Mouse (Mus musculus) kidney, embryonic 14.5 days (tissue): Measurements from ENCODE around the gene Homer2. TPM values are rescaled to one million over a fixed set of nuclear protein-coding genes. Genes with fewer than 3 reads are reported as not detected.

Experiments
- ATAC-seq: fragments of 200-750 bp; cut with Nextera tagmentation; 2 replicates; pipeline ENCODE4 v1.8.0; 2017; ENCODE audit warnings: moderate number of reproducible peaks, mild to moderate bottlenecking, moderate TSS enrichment, moderate library complexity; ENCODE audit not compliant: low FRiP score, low TSS enrichment
- H3K27ac ChIP-seq: fragments of 300-500 bp; sonication (generic); 2 replicates; pipeline ENCODE4 v1.5.1; 2014; ENCODE audit warnings: low read depth, mild to moderate bottlenecking, low read length, moderate library complexity, mixed read lengths
- H3K27me3 ChIP-seq: fragments of 300-500 bp; sonication (generic); 2 replicates; pipeline ENCODE4 v1.6.1; 2014; ENCODE audit warnings: mild to moderate bottlenecking, low read length; ENCODE audit not compliant: control insufficient read depth, insufficient read depth
- H3K36me3 ChIP-seq: fragments of 300-500 bp; sonication (generic); 2 replicates; pipeline ENCODE4 v1.6.1; 2014; ENCODE audit warnings: low read length, mixed read lengths; ENCODE audit not compliant: control insufficient read depth, insufficient read depth
- H3K4me1 ChIP-seq: fragments of 300-500 bp; sonication (generic); 2 replicates; pipeline ENCODE4 v1.6.1; 2014; ENCODE audit warnings: low read length, mixed read lengths; ENCODE audit not compliant: control insufficient read depth, insufficient read depth
- H3K4me2 ChIP-seq: fragments of 300-500 bp; sonication (generic); replicated peaks from 2 replicates; pipeline ENCODE4 v1.6.1; 2014; ENCODE audit warnings: low read depth, mild to moderate bottlenecking, low read length
- H3K4me3 ChIP-seq: fragments of 300-500 bp; sonication (generic); 2 replicates; pipeline ENCODE4 v1.5.1; 2014; ENCODE audit warnings: mild to moderate bottlenecking, low read length
- H3K9ac ChIP-seq: fragments of 300-500 bp; sonication (generic); 2 replicates; pipeline ENCODE4 v1.6.1; 2014; ENCODE audit warnings: low read depth, mild to moderate bottlenecking, low read length, moderate library complexity
- H3K9me3 ChIP-seq: fragments of 300-500 bp; sonication (generic); 2 replicates; pipeline ENCODE4 v1.6.1; 2016; ENCODE audit warnings: low read length; ENCODE audit not compliant: control insufficient read depth
- WGBS: fragments of 180-500 bp; shearing (Covaris S2); extraction: QIAGEN DNeasy Blood & Tissue Kit; methylation state at CpG from one replicate; pipeline ENCODE4 v1.1.7; 2014; 5-methylcytosine and 5-hydroxymethylcytosine counted together
- polyA plus RNA-seq: library from polyadenylated mRNA; unstranded; fragments of >200 nt; fragmentation: Nextera tagmentation; extraction: Ambion mirVana; gene quantifications from 2 replicates; pipeline ENCODE4 v1.2.1, GENCODE M21; 2014

The Homer2 gene
- polyA plus RNA-seq, 1 experiment from 2014 or later, result 14.5 TPM

GRCm38 (mm10) chr7:81595056-81595455, 112.3 kb downstream of the Homer2 start:
- H3K9me3 ChIP-seq, result no peaks in the 10 kb centered on the region
- H3K4me1 ChIP-seq, result 0 out of 2 replicates have a peak, but pooled peaks cover 3% of the 10 kb centered on the region
- no peak overlapping the region for H3K4me2 ChIP-seq
- 90% methylated on average over 5 of the region's 5 CpGs for WGBS
- H3K27me3 ChIP-seq, result no peaks in the 10 kb centered on the region
- ATAC-seq, result no peak
- peaks cover 44% of the 10 kb centered on the region; the same call in 1 of the 2 replicates for H3K36me3 ChIP-seq
- no peak overlapping the region for H3K4me3 ChIP-seq
- H3K9ac ChIP-seq, result no peak overlapping the region
- no peak overlapping the region for H3K27ac ChIP-seq

- Histone ChIP-seq H3K4me2 (no peak overlapping the region), H3K36me3 (peaks cover 44% of the 10 kb centered on the region; the same call in 1 of the 2 replicates)
- WGBS, result 89% methylated on average over 8 of the region's 8 CpGs
Measured at GRCm38 (mm10) chr7:81593387-81593786, 113.9 kb downstream of the Homer2 start.

GRCm38 (mm10) chr7:81592686-81593085, 114.6 kb downstream of the Homer2 start:
- WGBS, result 84% methylated on average over 9 of the region's 9 CpGs
- H3K27me3 ChIP-seq, result no peaks in the 10 kb centered on the region
- H3K4me3 ChIP-seq, result no peak overlapping the region
- H3K4me2 ChIP-seq, result no peak overlapping the region
- H3K4me1 ChIP-seq, result no peaks in the 10 kb centered on the region
- no peak for ATAC-seq
- peaks cover 38% of the 10 kb centered on the region; the same call in 1 of the 2 replicates for H3K36me3 ChIP-seq
- no peak overlapping the region for H3K9ac ChIP-seq
- H3K27ac ChIP-seq, result no peak overlapping the region
- H3K9me3 ChIP-seq, result no peaks in the 10 kb centered on the region

More at GRCm38 (mm10) chr7:81593387-81593786, 113.9 kb downstream of the Homer2 start:
- H3K27me3 ChIP-seq, result no peaks in the 10 kb centered on the region
- no peak overlapping the region for H3K27ac ChIP-seq
- H3K9ac ChIP-seq, result no peak overlapping the region
- ATAC-seq, result no peak
- H3K9me3 ChIP-seq, result no peaks in the 10 kb centered on the region
- H3K4me1 ChIP-seq, result no peaks in the 10 kb centered on the region
- H3K4me3 ChIP-seq, result no peak overlapping the region

GRCm38 (mm10) chr7:81587238-81587637, 120.1 kb downstream of the Homer2 start:
- Histone ChIP-seq H3K36me3 (peaks cover 25% of the 10 kb centered on the region; the same call in 1 of the 2 replicates), H3K4me3 (no peak overlapping the region), H3K4me2 (no peak overlapping the region), H3K27ac (no peak overlapping the region), H3K4me1 (no peaks in the 10 kb centered on the region), H3K9me3 (no peaks in the 10 kb centered on the region), H3K9ac (no peak overlapping the region), H3K27me3 (no peaks in the 10 kb centered on the region)
- no peak for ATAC-seq
- WGBS, result 89% methylated on average over 4 of the region's 4 CpGs

GRCm38 (mm10) chr7:81585326-81585725, 122.0 kb downstream of the Homer2 start:
- Histone ChIP-seq H3K9me3 (no peaks in the 10 kb centered on the region), H3K36me3 (peaks cover 16% of the 10 kb centered on the region; the same call in 1 of the 2 replicates), H3K27ac (no peak overlapping the region), H3K4me1 (no peaks in the 10 kb centered on the region), H3K4me3 (no peak overlapping the region), H3K27me3 (no peaks in the 10 kb centered on the region), H3K4me2 (no peak overlapping the region), H3K9ac (no peak overlapping the region)
- ATAC-seq, result no peak
- WGBS, result 93% methylated on average over 7 of the region's 7 CpGs

- Histone ChIP-seq H3K4me2 (no peak overlapping the region), H3K4me1 (no peaks in the 10 kb centered on the region), H3K36me3 (peaks cover 16% of the 10 kb centered on the region; the same call in 1 of the 2 replicates), H3K4me3 (no peak overlapping the region), H3K9me3 (no peaks in the 10 kb centered on the region), H3K27me3 (no peaks in the 10 kb centered on the region), H3K27ac (no peak overlapping the region), H3K9ac (no peak overlapping the region)
- WGBS, result 69% methylated on average over 3 of the region's 3 CpGs
- ATAC-seq, result no peak
Measured at GRCm38 (mm10) chr7:81583512-81583911, 123.8 kb downstream of the Homer2 start.

GRCm38 (mm10) chr7:81579312-81579711, 128.0 kb downstream of the Homer2 start:
- WGBS, result 96% methylated on average over 5 of the region's 5 CpGs
- H3K9me3 ChIP-seq, result no peaks in the 10 kb centered on the region
- no peak overlapping the region for H3K9ac ChIP-seq
- no peak overlapping the region for H3K4me3 ChIP-seq
- H3K4me1 ChIP-seq, result no peaks in the 10 kb centered on the region
- no peaks in the 10 kb centered on the region for H3K27me3 ChIP-seq
- H3K4me2 ChIP-seq, result no peak overlapping the region
- H3K27ac ChIP-seq, result no peak overlapping the region
- H3K36me3 ChIP-seq, result peaks cover 5% of the 10 kb centered on the region; the same call in 1 of the 2 replicates
- ATAC-seq, result no peak

GRCm38 (mm10) chr7:81578413-81578812, 128.9 kb downstream of the Homer2 start:
- Histone ChIP-seq H3K27ac (no peak overlapping the region), H3K9me3 (no peaks in the 10 kb centered on the region), H3K4me2 (no peak overlapping the region), H3K36me3 (peaks cover 5% of the 10 kb centered on the region; the same call in 1 of the 2 replicates), H3K9ac (no peak overlapping the region), H3K4me3 (no peak overlapping the region), H3K27me3 (no peaks in the 10 kb centered on the region), H3K4me1 (no peaks in the 10 kb centered on the region)
- WGBS, result 91% methylated on average over 7 of the region's 7 CpGs
- ATAC-seq, result no peak

GRCm38 (mm10) chr7:81577872-81578271, 129.5 kb downstream of the Homer2 start:
- Histone ChIP-seq H3K9ac (no peak overlapping the region), H3K4me2 (no peak overlapping the region), H3K4me3 (no peak overlapping the region), H3K4me1 (no peaks in the 10 kb centered on the region), H3K36me3 (peaks cover 5% of the 10 kb centered on the region; the same call in 1 of the 2 replicates), H3K27ac (no peak overlapping the region), H3K27me3 (no peaks in the 10 kb centered on the region), H3K9me3 (no peaks in the 10 kb centered on the region)
- ATAC-seq, result no peak
- WGBS, result 92% methylated on average over 3 of the region's 3 CpGs
